In the genomic region with DNA sequence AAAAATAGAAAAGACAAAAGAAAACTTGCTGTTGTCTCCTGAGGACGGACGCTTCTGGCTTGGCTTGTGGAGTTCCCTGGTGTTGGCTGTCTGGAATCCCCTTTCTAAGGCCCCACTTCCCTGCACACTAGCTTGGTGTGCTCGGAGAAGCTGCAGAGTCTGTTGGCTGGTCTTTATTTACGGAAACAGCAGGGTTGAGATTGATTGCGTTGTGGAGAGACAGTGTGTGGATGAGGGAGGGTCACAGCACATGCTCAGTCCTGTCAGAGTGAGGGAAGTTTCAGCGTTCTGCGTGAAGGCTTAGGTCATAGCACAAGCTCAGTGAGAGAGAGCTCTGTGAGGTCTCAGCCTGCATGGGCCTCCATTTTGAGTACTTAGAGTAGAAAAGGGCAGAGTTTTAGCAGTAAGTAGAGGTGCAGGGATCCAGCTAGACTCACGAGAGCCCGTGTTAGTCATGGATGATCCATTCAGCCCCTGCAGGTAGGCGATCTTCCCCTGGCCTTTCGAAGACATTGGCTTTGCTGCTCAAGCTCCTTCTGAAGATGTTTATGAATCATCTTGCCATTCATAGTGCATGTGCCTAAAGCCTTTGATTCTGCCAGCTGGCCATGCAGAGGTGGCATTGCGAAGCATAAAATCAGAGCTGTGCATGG, we compare ENCODE assay signal across 8 mouse cellular contexts.
DNase-seq lines count a peak whose midpoint lies in the region; ATAC-seq and TF ChIP-seq lines count a peak whose summit lies in the region.

No protein-coding gene starts in this region.

- DNase-seq in adrenal gland, postnatal 10 days: peak; percentile 86
- peak; percentile 60 for DNase-seq in embryo, embryonic 9.5 days (ENCODE audit: extremely low spot score)
- DNase-seq in heart, adult 18-20 months: peak; percentile 90 to 95
- DNase-seq in left cerebral cortex, postnatal 14 days (ENCODE audit: low spot score in 2 of 2): peak; percentile 82 to 91
- peak; percentile 73 to 79 for DNase-seq in right cerebral cortex, adult 2 months (ENCODE audit: low spot score in 2 of 2)
- DNase-seq in urinary bladder, postnatal 25 days (ENCODE audit: low spot score): peak; percentile 55

- H3K9me3 ChIP-seq in intestine, postnatal 0 days (ENCODE audit: control insufficient read depth): no peaks in the 10 kb centered on the region
- H3K9me3 ChIP-seq in megakaryocyte, embryonic 14.5 days: no peaks in the 10 kb centered on the region

- H3K4me3 ChIP-seq in intestine, postnatal 0 days (ENCODE audit: low read depth, low read length): peak overlapping the region; percentile 7
- peak overlapping the region; percentile 48 for H3K4me3 ChIP-seq in megakaryocyte, embryonic 14.5 days (replicated peaks)

- peaks cover 12% of the 10 kb centered on the region for H3K4me1 ChIP-seq in intestine, postnatal 0 days (replicated peaks; ENCODE audit: control insufficient read depth, insufficient read depth, low read length)
- H3K4me1 ChIP-seq in megakaryocyte, embryonic 14.5 days: peaks cover 67% of the 10 kb centered on the region

- intact Hi-C loops in left cerebral cortex, postnatal 14 days (cut with DNase I): no loop called here

- peak overlapping the region; percentile 65 for H3K27ac ChIP-seq in intestine, postnatal 0 days (ENCODE audit: low read depth, low read length)

- no peaks in the 10 kb centered on the region for H3K36me3 ChIP-seq in intestine, postnatal 0 days (ENCODE audit: control insufficient read depth, insufficient read depth)
- peaks cover 46% of the 10 kb centered on the region for H3K36me3 ChIP-seq in megakaryocyte, embryonic 14.5 days (replicated peaks; ENCODE audit: low read length)

- H3K27me3 ChIP-seq in intestine, postnatal 0 days (replicated peaks; ENCODE audit: control insufficient read depth, insufficient read depth, low read length): no peaks in the 10 kb centered on the region
- no peaks in the 10 kb centered on the region for H3K27me3 ChIP-seq in megakaryocyte, embryonic 14.5 days (replicated peaks)

- no peak for TF ChIP-seq CTCF in intestine, postnatal 0 days (IDR thresholded peaks at IDR 0.05; ENCODE audit: low read depth)

- peak overlapping the region; percentile 58 for H3K4me2 ChIP-seq in intestine, postnatal 0 days (replicated peaks; ENCODE audit: low read depth)

- H3K9ac ChIP-seq in intestine, postnatal 0 days (ENCODE audit: low read depth, low read length): 0 out of 2 replicates have a peak overlapping the region, but pooled peaks have one; percentile 23

- ATAC-seq in intestine, postnatal 0 days: peak; percentile 73

- 11% methylated on average over 12 of the region's 12 CpGs for WGBS in intestine, postnatal 0 days

Comparison
In these comparisons a context has a peak if more than half of its experiments do, and no peak if none do; other contexts are left out.
1. Peak in every context shown above with its lines: DNase-seq, ATAC-seq, H3K4me3 ChIP-seq and H3K27ac ChIP-seq.